Mouse (Mus musculus) ES-Bruce4 (cell line): ENCODE measurements at regions not wholly inside any gene's neighbourhood (a gene's known extent, or its start where the extent isn't known, plus 50 kb on each side); places are given as distances from the start of the nearest gene placed in this dataset.

ENCODE experiments used
- H3K27ac ChIP-seq: 2 replicates; pipeline ENCODE4 v1.5.1; 2012; ENCODE audit warnings: low read length, inconsistent platforms; ENCODE audit not compliant: insufficient read depth
- H3K27me3 ChIP-seq: 2 replicates; pipeline ENCODE4 v1.6.1; 2012; ENCODE audit warnings: mild to moderate bottlenecking, low read length, inconsistent platforms; ENCODE audit not compliant: control insufficient read depth, poor library complexity, insufficient read depth, severe bottlenecking
- H3K36me3 ChIP-seq: 2 replicates; pipeline ENCODE4 v1.6.1; 2012; ENCODE audit warnings: inconsistent platforms, mild to moderate bottlenecking, low read length, moderate library complexity; ENCODE audit not compliant: control insufficient read depth, poor library complexity, insufficient read depth, severe bottlenecking
- H3K4me1 ChIP-seq: one replicate; pipeline ENCODE4 v1.8.1; 2011; ENCODE audit warnings: low read length; ENCODE audit not compliant: control insufficient read depth, insufficient read depth
- H3K4me3 ChIP-seq: 2 replicates; pipeline ENCODE4 v1.5.1; 2011; ENCODE audit warnings: low read depth, mild to moderate bottlenecking, low read length
- H3K9ac ChIP-seq: 2 replicates; pipeline ENCODE4 v1.6.1; 2012; ENCODE audit warnings: low read depth, mild to moderate bottlenecking, inconsistent platforms; ENCODE audit not compliant: poor library complexity, severe bottlenecking
- H3K9me3 ChIP-seq: replicated peaks from 2 replicates; pipeline ENCODE4 v1.6.1; 2012; ENCODE audit warnings: mild to moderate bottlenecking, low read length, inconsistent platforms; ENCODE audit not compliant: control insufficient read depth, poor library complexity, insufficient read depth, severe bottlenecking
- CTCF ChIP-seq: IDR thresholded peaks from one replicate; pipeline ENCODE4 v1.8.1; 2011; ENCODE audit warnings: low read depth, low read length
- EP300 ChIP-seq: IDR thresholded peaks from 2 replicates; pipeline ENCODE4 v1.6.1; 2011; ENCODE audit warnings: low read depth, low read length; ENCODE audit not compliant: insufficient read depth
- POLR2A ChIP-seq: IDR thresholded peaks from one replicate; pipeline ENCODE4 v1.8.1; 2011; ENCODE audit warnings: low read length; ENCODE audit not compliant: insufficient read depth

GRCm38 (mm10) chr7:129810141-129810540, 218.5 kb downstream of the Wdr11 start:
- H3K9ac ChIP-seq = no peak overlapping the region
- no peaks in the 10 kb centered on the region for H3K36me3 ChIP-seq
- H3K4me1 ChIP-seq = no peaks in the 10 kb centered on the region
- no peak for TF ChIP-seq EP300
- no peak for TF ChIP-seq POLR2A
- TF ChIP-seq CTCF = no peak
- H3K27ac ChIP-seq = no peak overlapping the region
- H3K9me3 ChIP-seq = no peaks in the 10 kb centered on the region
- H3K27me3 ChIP-seq = no peaks in the 10 kb centered on the region
- H3K4me3 ChIP-seq = no peak overlapping the region

- H3K4me3 ChIP-seq = no peak overlapping the region
- no peak overlapping the region for H3K27ac ChIP-seq
- H3K9ac ChIP-seq = no peak overlapping the region
- no peaks in the 10 kb centered on the region for H3K36me3 ChIP-seq
- no peaks in the 10 kb centered on the region for H3K9me3 ChIP-seq
- H3K4me1 ChIP-seq = no peaks in the 10 kb centered on the region
- no peak for TF ChIP-seq EP300
- TF ChIP-seq POLR2A = no peak
- no peak for TF ChIP-seq CTCF
- H3K27me3 ChIP-seq = no peaks in the 10 kb centered on the region
Measured at GRCm38 (mm10) chr7:129810565-129810964, 218.9 kb downstream of the Wdr11 start.

- no peak for TF ChIP-seq CTCF
- TF ChIP-seq POLR2A = no peak
- TF ChIP-seq EP300 = no peak
Measured at GRCm38 (mm10) chr7:129814149-129814860, 222.6 kb downstream of the Wdr11 start.

GRCm38 (mm10) chr7:129818833-129819232, 227.2 kb downstream of the Wdr11 start:
- Histone ChIP-seq H3K36me3 (no peaks in the 10 kb centered on the region), H3K27ac (no peak overlapping the region), H3K4me1 (no peaks in the 10 kb centered on the region), H3K9ac (no peak overlapping the region), H3K9me3 (no peaks in the 10 kb centered on the region), H3K4me3 (no peak overlapping the region), H3K27me3 (no peaks in the 10 kb centered on the region)
- no peak for TF ChIP-seq CTCF
- TF ChIP-seq POLR2A = no peak
- no peak for TF ChIP-seq EP300

More at GRCm38 (mm10) chr7:129814149-129814860, 222.6 kb downstream of the Wdr11 start:
- no peaks in the 10 kb centered on the region for H3K4me1 ChIP-seq
- no peaks in the 10 kb centered on the region for H3K9me3 ChIP-seq
- H3K27ac ChIP-seq = no peak overlapping the region
- H3K27me3 ChIP-seq = no peaks in the 10 kb centered on the region
- no peak overlapping the region for H3K4me3 ChIP-seq
- no peaks in the 10 kb centered on the region for H3K36me3 ChIP-seq
- no peak overlapping the region for H3K9ac ChIP-seq

- no peak overlapping the region for H3K27ac ChIP-seq
- no peaks in the 10 kb centered on the region for H3K27me3 ChIP-seq
- no peak overlapping the region for H3K9ac ChIP-seq
- no peak overlapping the region for H3K4me3 ChIP-seq
- TF ChIP-seq POLR2A (no peak), EP300 (no peak), CTCF (no peak)
- no peaks in the 10 kb centered on the region for H3K36me3 ChIP-seq
- H3K9me3 ChIP-seq = no peaks in the 10 kb centered on the region
- no peaks in the 10 kb centered on the region for H3K4me1 ChIP-seq
Measured at GRCm38 (mm10) chr7:129819651-129820050, 228.0 kb downstream of the Wdr11 start.

- H3K9ac ChIP-seq = no peak overlapping the region
- no peaks in the 10 kb centered on the region for H3K9me3 ChIP-seq
- no peaks in the 10 kb centered on the region for H3K4me1 ChIP-seq
- no peak overlapping the region for H3K4me3 ChIP-seq
- TF ChIP-seq CTCF (no peak), EP300 (no peak), POLR2A (no peak)
- H3K27me3 ChIP-seq = no peaks in the 10 kb centered on the region
- H3K27ac ChIP-seq = no peak overlapping the region
- no peaks in the 10 kb centered on the region for H3K36me3 ChIP-seq
Measured at GRCm38 (mm10) chr7:129828970-129829369, 237.3 kb downstream of the Wdr11 start.
